Mouse (Mus musculus) ES-E14 (cell line): ENCODE measurements at regions not wholly inside any gene's neighbourhood (a gene's known extent, or its start where the extent isn't known, plus 50 kb on each side); places are given as distances from the start of the nearest gene placed in this dataset.
A peak's percentile ranks its signal among the peaks of the same experiment; 100 is the strongest.

Experiments used
- DNase-seq: peaks from one replicate; pipeline ENCODE4 v3.0.0-alpha.2; 2013; ENCODE audit warnings: low read depth, low spot score
- H3K27ac ChIP-seq: 2 replicates; pipeline ENCODE4 v1.5.1; 2012; ENCODE audit warnings: low read depth, mild to moderate bottlenecking, low read length, moderate library complexity, mixed read lengths; ENCODE audit not compliant: poor library complexity, insufficient read depth, severe bottlenecking
- H3K36me3 ChIP-seq: 2 replicates; pipeline ENCODE4 v1.6.1; 2012; ENCODE audit warnings: mild to moderate bottlenecking, low read length, moderate library complexity, mixed read lengths; ENCODE audit not compliant: control insufficient read depth, poor library complexity, insufficient read depth, severe bottlenecking
- H3K4me1 ChIP-seq, 2 experiments: fragments of 150-350 bp in 1 of 2; sonication (generic) in 1 of 2; 2 replicates each; pipeline ENCODE4 v1.6.1; 2012; ENCODE audit warnings: low read length in 2 of 2, mild to moderate bottlenecking in 1 of 2, mixed read lengths in 1 of 2; ENCODE audit not compliant: control insufficient read depth in 2 of 2, insufficient read depth in 2 of 2, poor library complexity in 1 of 2
- H3K4me3 ChIP-seq, 2 experiments: fragments of 150-350 bp in 1 of 2; sonication (generic) in 1 of 2; 2 replicates each; pipeline ENCODE4 v1.5.1; 2012; ENCODE audit warnings: low read length in 2 of 2, low read depth in 1 of 2, mild to moderate bottlenecking in 1 of 2, mixed read lengths in 1 of 2; ENCODE audit not compliant: insufficient read depth in 1 of 2, poor library complexity in 1 of 2, severe bottlenecking in 1 of 2
- H3K9ac ChIP-seq: 2 replicates; pipeline ENCODE4 v1.6.1; 2012; ENCODE audit warnings: low read depth, mild to moderate bottlenecking, low read length, mixed read lengths; ENCODE audit not compliant: poor library complexity, insufficient read depth, severe bottlenecking
- H3K9me3 ChIP-seq: fragments of 150-350 bp; sonication (generic); 2 replicates; pipeline ENCODE4 v1.6.1; 2012; ENCODE audit warnings: low read depth, mild to moderate bottlenecking, low read length; ENCODE audit not compliant: control insufficient read depth, insufficient read depth
- CHD2 ChIP-seq: IDR thresholded peaks from 2 replicates; pipeline ENCODE4 v1.6.1; 2014; ENCODE audit warnings: mild to moderate bottlenecking, low read depth, low read length, inconsistent platforms
- HCFC1 ChIP-seq: IDR thresholded peaks from 2 replicates; pipeline ENCODE4 v1.6.1; 2012; ENCODE audit warnings: low read length, inconsistent platforms, borderline replicate concordance; ENCODE audit not compliant: insufficient read depth
- MAFK ChIP-seq: IDR thresholded peaks from 2 replicates; pipeline ENCODE4 v1.6.1; 2014; ENCODE audit warnings: mild to moderate bottlenecking, low read depth, low read length, inconsistent platforms; ENCODE audit not compliant: insufficient read depth
- ZC3H11A ChIP-seq: IDR thresholded peaks from 2 replicates; pipeline ENCODE4 v1.6.1; 2012; ENCODE audit warnings: low read depth, mild to moderate bottlenecking, inconsistent platforms, low read length, borderline replicate concordance
- ZNF384 ChIP-seq: IDR thresholded peaks from 2 replicates; pipeline ENCODE4 v1.6.1; 2012; ENCODE audit warnings: low read depth, low read length, inconsistent platforms
- in situ Hi-C, 2 experiments: fragments of 600-800 bp; cut with MboI; formaldehyde crosslinking; loops; one replicate each; pipeline ENCODE4 v1.15.1; 2025; ENCODE audit warnings: low sequenced_read_pairs in 2 of 2, inconsistent platforms in 1 of 2; ENCODE audit not compliant: unreplicated experiment in 2 of 2

- Histone ChIP-seq H3K27ac (peak overlapping the region; percentile 13; the same call in 1 of the 2 replicates), H3K36me3 (no peaks in the 10 kb centered on the region), H3K4me1 (peaks cover 0 to 19% of the 10 kb centered on the region in 2 experiments; a peak in 3 of 4 replicates), H3K9ac (no peak overlapping the region), H3K9me3 (no peaks in the 10 kb centered on the region), H3K4me3 (no peak overlapping the region)
- TF ChIP-seq MAFK: no peak
- no peak for TF ChIP-seq HCFC1
- in situ Hi-C loops: no loop called here
- no peak for DNase-seq
These were observed 171.2 kb upstream of the Ubl3 start for GRCm38 (mm10) chr5:148723677-148724227.

DNA sequence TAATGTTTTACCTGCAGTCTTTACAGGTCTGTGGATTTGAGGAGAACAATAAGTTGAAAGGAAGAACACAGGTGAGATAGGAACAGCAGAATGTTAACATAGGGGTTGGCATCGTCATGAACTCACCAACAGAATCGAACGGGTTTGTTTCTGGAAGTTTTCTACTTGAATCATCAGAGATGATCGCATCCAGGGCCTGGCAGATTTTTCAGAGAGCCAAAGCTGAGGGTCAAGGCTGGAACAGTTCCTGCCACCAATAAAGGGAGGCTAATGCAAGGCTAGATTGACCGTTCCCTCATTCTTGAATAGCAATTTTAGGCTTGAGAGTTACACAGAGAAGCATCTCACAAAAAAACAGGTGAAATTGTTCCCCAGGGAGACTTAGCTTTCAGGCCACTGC is 168.0 kb upstream of the Ubl3 start:
- no peaks in the 10 kb centered on the region for H3K9me3 ChIP-seq
- H3K27ac ChIP-seq: no peak overlapping the region
- in situ Hi-C loops: no loop called here
- peaks cover 0 to 6% of the 10 kb centered on the region in 2 experiments; a peak in 2 of 4 replicates for H3K4me1 ChIP-seq
- no peak overlapping the region for H3K4me3 ChIP-seq
- no peak overlapping the region for H3K9ac ChIP-seq
- TF ChIP-seq ZC3H11A (no peak), MAFK (no peak), HCFC1 (no peak), ZNF384 (no peak), CHD2 (no peak)
- DNase-seq: no peak
- H3K36me3 ChIP-seq: no peaks in the 10 kb centered on the region

DNA sequence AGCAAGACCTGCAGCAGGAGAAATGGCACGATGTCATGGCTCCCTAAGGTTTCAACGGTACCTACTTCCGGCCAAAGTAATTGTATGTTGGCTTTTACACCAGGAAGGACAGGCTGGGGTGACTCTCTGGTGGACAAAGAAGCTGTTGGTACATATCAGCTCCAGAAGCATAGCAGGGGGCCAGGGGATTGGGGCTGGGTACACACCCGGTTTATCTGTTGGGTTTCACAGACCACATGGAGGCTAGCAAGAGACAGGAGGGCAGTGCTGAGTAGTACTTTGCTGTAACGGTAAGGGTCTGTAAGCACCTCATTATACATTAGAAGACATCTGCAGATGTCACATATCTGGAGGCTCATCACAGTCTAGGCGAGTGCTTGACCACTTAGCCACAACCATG is 164.0 kb upstream of the Ubl3 start:
- Histone ChIP-seq H3K36me3 (no peaks in the 10 kb centered on the region), H3K9ac (no peak overlapping the region), H3K4me1 (peaks cover 0 to 2% of the 10 kb centered on the region in 2 experiments; a peak in 1 of 4 replicates), H3K9me3 (no peaks in the 10 kb centered on the region), H3K4me3 (no peak overlapping the region), H3K27ac (no peak overlapping the region)
- TF ChIP-seq CHD2 (no peak), HCFC1 (no peak), ZC3H11A (no peak), ZNF384 (no peak), MAFK (no peak)
- in situ Hi-C loops: no loop called here
- no peak for DNase-seq

DNA sequence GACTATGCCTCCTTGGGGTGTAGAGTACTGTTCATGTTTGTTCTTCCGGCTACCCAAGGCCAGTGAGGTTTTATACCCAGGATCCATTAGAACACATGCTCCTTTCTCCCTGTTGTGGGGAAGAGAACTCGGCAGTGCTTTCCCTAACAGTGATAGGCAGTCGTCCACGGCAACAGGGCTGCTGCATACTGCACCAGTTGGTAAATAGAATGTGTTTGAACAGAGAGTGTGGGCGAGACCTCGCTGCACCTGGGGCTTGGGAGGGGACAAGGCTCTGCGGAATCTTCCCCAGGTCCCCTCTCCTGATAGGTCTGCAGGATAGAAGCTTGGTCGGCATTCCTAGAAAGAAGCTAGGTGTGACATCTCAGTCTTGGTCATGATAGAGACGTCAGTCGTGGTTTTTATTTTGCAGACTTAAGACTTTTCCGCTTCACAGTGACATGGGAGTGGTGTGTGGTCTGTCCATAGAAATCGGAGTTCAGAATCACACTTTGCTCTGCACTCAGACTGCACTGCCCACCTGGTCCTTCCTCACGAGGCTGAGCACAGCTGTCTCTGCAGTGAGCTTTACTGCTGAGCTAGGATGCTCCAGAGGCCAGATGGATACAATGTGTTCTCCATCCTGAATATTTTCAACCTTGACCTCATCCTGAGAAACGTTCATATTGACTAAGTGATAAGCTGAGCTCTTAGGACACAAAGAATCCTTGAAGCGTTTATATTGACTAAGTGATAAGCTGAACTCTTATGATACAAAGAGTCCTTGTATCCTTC is 162.8 kb upstream of the Ubl3 start:
- Histone ChIP-seq H3K36me3 (no peaks in the 10 kb centered on the region), H3K4me3 (no peak overlapping the region), H3K9ac (no peak overlapping the region), H3K27ac (no peak overlapping the region), H3K9me3 (no peaks in the 10 kb centered on the region), H3K4me1 (peaks cover 0 to 2% of the 10 kb centered on the region in 2 experiments; a peak in 1 of 4 replicates)
- in situ Hi-C loops: no loop called here
- TF ChIP-seq CHD2 (no peak), ZC3H11A (no peak), ZNF384 (no peak), MAFK (no peak), HCFC1 (no peak)
- DNase-seq: no peak
